Mouse (Mus musculus) midbrain, embryonic 12.5 days (tissue): Measurements from ENCODE around the gene Chga. TPM values are rescaled to one million over a fixed set of nuclear protein-coding genes. Genes with fewer than 3 reads are reported as not detected.
A peak's percentile ranks its signal among the peaks of the same experiment; 100 is the strongest.

Source experiments
- ATAC-seq: fragments of 200-750 bp; cut with Nextera tagmentation; 2 replicates; pipeline ENCODE4 v1.8.0; 2017; ENCODE audit warnings: low read depth, moderate TSS enrichment, moderate library complexity; ENCODE audit not compliant: low FRiP score
- H3K27ac ChIP-seq: fragments of 300-500 bp; sonication (generic); replicated peaks from 2 replicates; pipeline ENCODE4 v1.5.1; 2016; ENCODE audit warnings: mild to moderate bottlenecking
- H3K27me3 ChIP-seq: fragments of 300-500 bp; sonication (generic); 2 replicates; pipeline ENCODE4 v1.6.1; 2016; ENCODE audit warnings: mild to moderate bottlenecking
- H3K36me3 ChIP-seq: fragments of 300-500 bp; sonication (generic); 2 replicates; pipeline ENCODE4 v1.6.1; 2016
- H3K4me1 ChIP-seq: fragments of 300-500 bp; sonication (generic); 2 replicates; pipeline ENCODE4 v1.6.1; 2016
- H3K4me2 ChIP-seq: fragments of 300-500 bp; sonication (generic); replicated peaks from 2 replicates; pipeline ENCODE4 v1.6.1; 2016; ENCODE audit warnings: mild to moderate bottlenecking, moderate library complexity
- H3K4me3 ChIP-seq: fragments of 300-500 bp; sonication (generic); 2 replicates; pipeline ENCODE4 v1.5.1; 2016; ENCODE audit warnings: mild to moderate bottlenecking
- H3K9ac ChIP-seq: fragments of 300-500 bp; sonication (generic); replicated peaks from 2 replicates; pipeline ENCODE4 v1.6.1; 2016; ENCODE audit warnings: mild to moderate bottlenecking, moderate library complexity
- H3K9me3 ChIP-seq: fragments of 300-500 bp; sonication (generic); 2 replicates; pipeline ENCODE4 v1.6.1; 2016; ENCODE audit warnings: mild to moderate bottlenecking
- WGBS: fragments of 180-500 bp; shearing (Covaris S2); methylation state at CpG from one replicate; pipeline ENCODE4 v1.1.7; 2016; 5-methylcytosine and 5-hydroxymethylcytosine counted together
- polyA plus RNA-seq: library from polyadenylated mRNA; unstranded; fragments of >200 nt; fragmentation: Nextera tagmentation; extraction: Ambion mirVana; gene quantifications from 2 replicates; pipeline ENCODE4 v1.2.1, GENCODE M21; 2016

Gene Chga
- polyA plus RNA-seq, 1 experiment from 2014 or later, result 44.6 TPM

- 93% methylated on average over 2 of the region's 2 CpGs for WGBS
- no peak overlapping the region for H3K9ac ChIP-seq
- no peaks in the 10 kb centered on the region; the same call in 1 of the 2 replicates for H3K36me3 ChIP-seq
- H3K27me3 ChIP-seq, result no peaks in the 10 kb centered on the region
- no peaks in the 10 kb centered on the region for H3K9me3 ChIP-seq
- no peak for ATAC-seq
- no peak overlapping the region for H3K27ac ChIP-seq
- H3K4me3 ChIP-seq, result no peak overlapping the region
- no peaks in the 10 kb centered on the region for H3K4me1 ChIP-seq
- no peak overlapping the region for H3K4me2 ChIP-seq
Measured at GRCm38 (mm10) chr12:102566951-102567350, 12.2 kb downstream of the Chga start.

DNA sequence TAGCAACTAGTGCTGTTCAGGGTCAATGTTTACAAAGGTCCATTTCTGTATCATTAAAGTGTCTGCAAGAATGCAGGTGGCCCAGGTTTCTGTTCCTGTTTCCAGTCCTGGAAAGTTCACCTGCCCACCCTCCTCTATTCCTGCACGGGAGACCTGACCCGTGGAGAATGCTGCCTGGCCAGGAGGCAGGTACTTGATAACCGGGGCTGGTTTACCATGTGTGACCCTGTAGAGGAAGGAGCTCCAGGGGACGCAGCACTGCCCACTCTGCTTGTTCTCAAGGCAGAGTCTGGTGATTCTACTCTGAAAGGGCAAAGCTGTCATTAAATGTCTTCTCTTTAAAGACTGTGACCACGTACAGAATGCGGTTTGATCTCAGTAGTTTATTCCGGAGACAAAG, 13.4 kb downstream of the Chga start:
- no peak overlapping the region for H3K4me2 ChIP-seq
- H3K4me1 ChIP-seq, result no peaks in the 10 kb centered on the region
- no peaks in the 10 kb centered on the region for H3K27me3 ChIP-seq
- ATAC-seq, result no peak
- no peak overlapping the region for H3K4me3 ChIP-seq
- peaks cover 3% of the 10 kb centered on the region; the same call in 1 of the 2 replicates for H3K36me3 ChIP-seq
- no peak overlapping the region for H3K9ac ChIP-seq
- H3K9me3 ChIP-seq, result no peaks in the 10 kb centered on the region
- 81% methylated on average over 7 of the region's 7 CpGs for WGBS
- no peak overlapping the region for H3K27ac ChIP-seq

DNA sequence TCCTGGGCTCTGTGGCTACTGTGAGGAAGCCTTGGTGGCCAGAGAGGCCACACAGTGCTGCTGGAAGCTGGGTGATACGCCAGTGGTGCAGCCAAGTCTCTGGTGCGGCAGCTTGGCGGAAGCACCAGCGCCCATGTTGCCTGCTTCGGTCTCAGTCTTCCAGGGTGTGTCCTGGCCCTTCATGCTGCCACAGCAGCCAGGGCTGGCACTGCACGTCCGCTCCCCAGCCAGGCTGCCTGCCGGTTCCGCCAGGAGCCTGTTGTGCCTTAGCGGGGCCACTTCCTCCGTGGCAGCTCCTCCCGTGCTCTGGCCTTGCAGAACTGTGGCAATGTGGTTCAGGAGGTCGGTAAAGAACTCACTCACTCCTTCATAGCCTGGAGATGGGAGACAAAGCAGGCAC, 15.3 kb downstream of the Chga start:
- H3K36me3 ChIP-seq, result peaks cover 9% of the 10 kb centered on the region; the same call in 1 of the 2 replicates
- H3K27ac ChIP-seq, result no peak overlapping the region
- H3K4me2 ChIP-seq, result no peak overlapping the region
- H3K27me3 ChIP-seq, result no peaks in the 10 kb centered on the region
- H3K4me1 ChIP-seq, result no peaks in the 10 kb centered on the region
- no peak for ATAC-seq
- H3K4me3 ChIP-seq, result no peak overlapping the region
- no peak overlapping the region for H3K9ac ChIP-seq
- WGBS, result 88% methylated on average over 13 of the region's 13 CpGs
- H3K9me3 ChIP-seq, result no peaks in the 10 kb centered on the region

- H3K9me3 ChIP-seq, result no peaks in the 10 kb centered on the region
- H3K4me2 ChIP-seq, result no peak overlapping the region
- no peak for ATAC-seq
- H3K27ac ChIP-seq, result no peak overlapping the region
- no peaks in the 10 kb centered on the region for H3K4me1 ChIP-seq
- 86% methylated on average over 5 of the region's 5 CpGs for WGBS
- H3K27me3 ChIP-seq, result no peaks in the 10 kb centered on the region
- no peak overlapping the region for H3K9ac ChIP-seq
- H3K4me3 ChIP-seq, result no peak overlapping the region
- H3K36me3 ChIP-seq, result peaks cover 9% of the 10 kb centered on the region; the same call in 1 of the 2 replicates
Measured at GRCm38 (mm10) chr12:102570734-102571133, 16.0 kb downstream of the Chga start.

- Histone ChIP-seq H3K4me2 (no peak overlapping the region), H3K27me3 (no peaks in the 10 kb centered on the region), H3K9ac (no peak overlapping the region), H3K4me3 (no peak overlapping the region), H3K27ac (no peak overlapping the region), H3K9me3 (no peaks in the 10 kb centered on the region), H3K4me1 (no peaks in the 10 kb centered on the region), H3K36me3 (peaks cover 9% of the 10 kb centered on the region; the same call in 1 of the 2 replicates)
- no peak for ATAC-seq
- WGBS, result 91% methylated on average over 9 of the region's 9 CpGs
Measured at GRCm38 (mm10) chr12:102571666-102572065, 16.9 kb downstream of the Chga start.

- no peak for ATAC-seq
- Histone ChIP-seq H3K27me3 (no peaks in the 10 kb centered on the region), H3K4me1 (no peaks in the 10 kb centered on the region), H3K9me3 (no peaks in the 10 kb centered on the region), H3K9ac (no peak overlapping the region), H3K4me3 (no peak overlapping the region), H3K36me3 (peaks cover 9% of the 10 kb centered on the region; the same call in 1 of the 2 replicates), H3K4me2 (no peak overlapping the region), H3K27ac (no peak overlapping the region)
- 75% methylated on average over 7 of the region's 7 CpGs for WGBS
Measured at GRCm38 (mm10) chr12:102573036-102573435, 18.3 kb downstream of the Chga start.

DNA sequence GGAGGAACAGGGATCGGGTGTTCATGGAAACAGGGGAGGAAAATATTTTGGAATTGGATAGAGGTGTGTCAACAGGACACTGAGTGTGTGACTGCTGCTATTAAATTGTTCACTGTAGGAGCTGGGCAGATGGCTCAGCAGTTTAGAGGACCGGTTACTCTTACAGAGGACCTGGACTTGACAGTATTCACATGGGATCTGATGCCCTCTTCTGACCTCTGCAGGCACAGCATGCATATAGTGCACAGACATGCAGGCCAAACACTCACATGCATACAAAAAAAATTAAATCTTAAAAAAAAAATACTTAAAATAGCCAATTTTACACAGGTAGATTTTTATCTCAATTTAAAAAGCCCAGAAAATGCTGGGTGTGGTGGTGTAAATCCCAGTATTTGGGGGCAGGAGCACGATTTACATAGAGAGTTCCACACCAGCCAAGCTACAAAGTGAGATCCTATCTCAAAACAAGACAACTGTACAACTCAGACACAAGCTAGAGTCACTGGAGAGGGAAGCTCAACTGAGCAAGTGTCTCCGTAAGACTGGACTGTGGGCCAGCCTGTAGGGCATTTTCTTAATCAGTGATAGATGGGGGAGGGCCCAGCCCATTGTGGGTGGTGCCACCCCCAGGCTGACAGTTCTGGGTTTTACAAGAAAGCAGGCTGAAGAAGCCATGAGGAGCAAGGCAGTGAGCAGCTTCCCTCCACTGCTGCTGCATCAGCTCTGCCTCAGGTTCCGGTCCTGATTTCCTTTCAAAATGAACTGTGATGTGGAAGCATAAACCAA, 21.0 kb downstream of the Chga start:
- no peak for ATAC-seq
- no peaks in the 10 kb centered on the region for H3K27me3 ChIP-seq
- H3K9me3 ChIP-seq, result no peaks in the 10 kb centered on the region
- H3K9ac ChIP-seq, result no peak overlapping the region
- no peak overlapping the region for H3K4me2 ChIP-seq
- H3K4me1 ChIP-seq, result no peaks in the 10 kb centered on the region
- WGBS, result 87% methylated on average over 5 of the region's 5 CpGs
- peaks cover 9% of the 10 kb centered on the region; the same call in 1 of the 2 replicates for H3K36me3 ChIP-seq
- no peak overlapping the region for H3K27ac ChIP-seq
- no peak overlapping the region for H3K4me3 ChIP-seq

DNA sequence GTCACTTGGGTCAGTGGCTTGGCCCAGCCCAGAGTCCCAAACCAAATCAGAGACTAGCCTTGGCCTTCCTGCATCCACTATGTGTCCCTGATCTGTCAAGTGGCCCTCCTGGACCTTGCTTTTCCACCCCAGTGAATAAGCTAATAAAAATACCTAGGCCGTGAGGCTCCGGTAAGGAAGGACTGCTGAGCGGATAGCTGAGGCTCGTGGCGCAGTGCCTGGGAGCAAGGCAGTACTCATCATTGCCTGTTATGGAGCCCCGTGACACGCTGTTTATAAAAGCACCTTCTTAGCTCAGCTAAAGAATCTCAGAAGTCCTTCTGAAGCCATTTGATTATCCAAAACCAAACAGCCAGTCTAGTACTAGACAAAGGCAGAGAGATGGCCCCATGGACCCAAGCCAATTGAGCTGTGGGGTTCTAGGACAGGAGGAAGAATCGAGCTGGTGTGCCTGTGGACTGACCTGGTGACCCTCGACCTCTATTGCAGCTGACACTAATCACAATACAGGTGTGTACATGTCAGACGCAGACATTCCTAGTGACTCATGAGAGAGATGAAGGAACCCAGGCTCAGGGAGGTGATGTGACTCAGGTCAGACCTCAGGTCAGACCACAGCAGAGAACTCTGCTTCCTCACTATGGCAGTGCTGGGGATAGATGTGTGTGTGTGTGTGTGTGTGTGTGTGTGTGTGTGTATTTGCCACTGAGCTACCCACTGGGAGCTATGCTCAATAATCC, 22.1 kb downstream of the Chga start:
- Histone ChIP-seq H3K27me3 (no peaks in the 10 kb centered on the region), H3K27ac (no peak overlapping the region), H3K9me3 (no peaks in the 10 kb centered on the region), H3K9ac (no peak overlapping the region), H3K4me1 (no peaks in the 10 kb centered on the region), H3K36me3 (peaks cover 9% of the 10 kb centered on the region; the same call in 1 of the 2 replicates), H3K4me2 (no peak overlapping the region), H3K4me3 (no peak overlapping the region)
- 96% methylated on average over 10 of the region's 10 CpGs for WGBS
- no peak for ATAC-seq

DNA sequence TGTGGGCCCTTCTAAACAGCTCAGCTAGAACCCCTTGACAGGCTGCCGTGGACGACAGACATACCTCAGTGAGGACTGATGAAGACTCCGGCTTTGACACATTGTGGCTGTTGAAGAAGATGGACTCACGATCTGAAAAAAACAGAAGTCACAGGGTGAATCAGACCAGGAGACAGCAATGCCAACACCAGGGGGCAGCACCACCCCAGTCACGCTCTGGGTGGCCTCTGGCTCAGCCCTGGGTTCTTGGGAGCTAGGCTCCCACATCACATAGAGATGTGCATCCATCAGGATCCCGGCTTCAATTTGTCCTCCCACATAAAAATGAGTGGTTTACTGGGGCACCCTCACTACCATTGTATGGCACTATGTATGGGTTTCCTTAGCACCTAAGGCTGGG, 24.3 kb downstream of the Chga start:
- H3K9ac ChIP-seq, result no peak overlapping the region
- WGBS, result 67% methylated on average over 6 of the region's 6 CpGs
- H3K36me3 ChIP-seq, result no peaks in the 10 kb centered on the region
- H3K27ac ChIP-seq, result no peak overlapping the region
- H3K9me3 ChIP-seq, result no peaks in the 10 kb centered on the region
- no peaks in the 10 kb centered on the region for H3K4me1 ChIP-seq
- ATAC-seq, result peak; percentile 64; the same call in 1 of the 2 replicates
- no peaks in the 10 kb centered on the region for H3K27me3 ChIP-seq
- no peak overlapping the region for H3K4me2 ChIP-seq
- H3K4me3 ChIP-seq, result no peak overlapping the region

GRCm38 (mm10) chr12:102581579-102582196, 26.9 kb downstream of the Chga start:
- Histone ChIP-seq H3K4me3 (no peak overlapping the region), H3K9me3 (no peaks in the 10 kb centered on the region), H3K4me2 (no peak overlapping the region), H3K4me1 (no peaks in the 10 kb centered on the region), H3K9ac (no peak overlapping the region), H3K27ac (no peak overlapping the region), H3K27me3 (no peaks in the 10 kb centered on the region), H3K36me3 (no peaks in the 10 kb centered on the region)
- 81% methylated on average over 5 of the region's 5 CpGs for WGBS
- no peak for ATAC-seq

DNA sequence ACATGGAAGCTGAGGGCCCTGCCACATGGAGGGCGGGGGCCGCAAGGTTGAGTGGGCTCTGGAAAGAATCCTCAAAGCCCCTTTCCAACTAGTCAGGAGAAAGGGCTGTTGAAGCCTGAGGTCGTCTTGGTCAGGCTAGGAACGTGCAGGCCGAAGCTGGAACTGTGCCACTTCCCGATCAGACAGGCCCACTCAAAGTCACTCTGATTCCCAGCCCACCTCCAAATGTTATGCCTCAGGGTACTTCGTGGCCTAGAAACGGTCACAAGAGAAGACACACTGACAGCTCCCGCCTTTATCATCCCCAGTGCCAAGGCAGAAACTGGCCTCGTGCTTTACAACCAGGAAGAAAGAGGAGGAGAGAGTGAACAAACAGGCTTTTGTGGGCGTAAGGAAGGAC, 27.7 kb downstream of the Chga start:
- Histone ChIP-seq H3K4me3 (no peak overlapping the region), H3K9ac (no peak overlapping the region), H3K9me3 (no peaks in the 10 kb centered on the region), H3K27ac (no peak overlapping the region), H3K4me1 (no peaks in the 10 kb centered on the region), H3K4me2 (no peak overlapping the region), H3K36me3 (0 out of 2 replicates have a peak, but pooled peaks cover 3% of the 10 kb centered on the region), H3K27me3 (no peaks in the 10 kb centered on the region)
- no peak for ATAC-seq
- WGBS, result 87% methylated on average over 11 of the region's 11 CpGs

GRCm38 (mm10) chr12:102585390-102585789, 30.6 kb downstream of the Chga start:
- 91% methylated on average over 3 of the region's 3 CpGs for WGBS
- no peak for ATAC-seq
- Histone ChIP-seq H3K27ac (no peak overlapping the region), H3K4me1 (no peaks in the 10 kb centered on the region), H3K27me3 (no peaks in the 10 kb centered on the region), H3K36me3 (0 out of 2 replicates have a peak, but pooled peaks cover 3% of the 10 kb centered on the region), H3K9me3 (no peaks in the 10 kb centered on the region), H3K9ac (no peak overlapping the region), H3K4me3 (no peak overlapping the region), H3K4me2 (no peak overlapping the region)
